Mouse (Mus musculus) olfactory bulb, adult 2 months (tissue): ENCODE measurements at regions not wholly inside any gene's neighbourhood (a gene's known extent, or its start where the extent isn't known, plus 50 kb on each side); places are given as distances from the start of the nearest gene placed in this dataset.

Source experiments
- H3K27ac ChIP-seq: fragments of 200-500 bp; 2 replicates; pipeline ENCODE4 v1.5.1; 2012; ENCODE audit warnings: low read depth, low read length; ENCODE audit not compliant: insufficient read depth
- H3K4me1 ChIP-seq: fragments of 200-500 bp; 2 replicates; pipeline ENCODE4 v1.6.1; 2012; ENCODE audit warnings: low read length; ENCODE audit not compliant: control insufficient read depth, insufficient read depth
- H3K4me3 ChIP-seq: fragments of 200-500 bp; 2 replicates; pipeline ENCODE4 v1.5.1; 2012; ENCODE audit warnings: mild to moderate bottlenecking, low read depth, low read length, moderate library complexity; ENCODE audit not compliant: insufficient read depth
- CTCF ChIP-seq: fragments of 200-500 bp; IDR thresholded peaks from 2 replicates; pipeline ENCODE4 v1.5.1; 2012; ENCODE audit warnings: low read depth, mild to moderate bottlenecking, low read length, moderate library complexity; ENCODE audit not compliant: insufficient read depth
- POLR2A ChIP-seq: fragments of 200-500 bp; IDR thresholded peaks from 2 replicates; pipeline ENCODE4 v1.6.1; 2012; ENCODE audit warnings: mild to moderate bottlenecking, low read depth, low read length, moderate library complexity; ENCODE audit not compliant: insufficient read depth
- WGBS: fragments of 180-500 bp; shearing (Covaris S2); methylation state at CpG from one replicate; pipeline ENCODE4 v1.1.7; 2018; 5-methylcytosine and 5-hydroxymethylcytosine counted together

DNA sequence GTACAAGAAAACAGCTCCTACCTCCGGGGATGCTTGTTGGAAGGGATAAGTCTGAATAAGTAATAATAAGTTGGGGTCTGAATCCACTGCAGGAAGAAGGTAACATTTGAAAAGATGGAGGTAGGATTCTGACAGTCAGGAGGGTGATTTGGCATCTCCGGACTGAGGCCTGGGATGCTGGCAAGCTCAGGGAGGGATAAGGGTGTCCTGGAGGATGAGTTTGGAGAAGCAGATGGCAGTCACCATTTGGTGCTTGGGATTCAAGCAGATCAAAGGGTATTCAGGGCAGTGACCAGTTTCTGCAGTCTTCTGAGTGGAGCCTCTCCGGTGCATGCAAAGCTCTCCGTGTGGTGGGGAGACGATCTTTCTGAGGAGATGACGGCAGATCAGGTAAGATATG, 62.9 kb upstream of the Gm2310 start:
- 94% methylated on average over 6 of the region's 6 CpGs for WGBS
- H3K4me3 ChIP-seq, result no peak overlapping the region
- no peak for TF ChIP-seq POLR2A
- TF ChIP-seq CTCF, result no peak
- no peaks in the 10 kb centered on the region for H3K4me1 ChIP-seq
- H3K27ac ChIP-seq, result no peak overlapping the region

GRCm38 (mm10) chr15:8581146-8581913, 61.6 kb upstream of the Gm2310 start:
- Histone ChIP-seq H3K4me1 (no peaks in the 10 kb centered on the region), H3K4me3 (no peak overlapping the region), H3K27ac (no peak overlapping the region)
- TF ChIP-seq CTCF (no peak), POLR2A (no peak)
- WGBS, result 82% methylated on average over 8 of the region's 8 CpGs

- H3K4me1 ChIP-seq, result no peaks in the 10 kb centered on the region
- TF ChIP-seq CTCF, result no peak
- no peak for TF ChIP-seq POLR2A
- no peak overlapping the region for H3K27ac ChIP-seq
- H3K4me3 ChIP-seq, result no peak overlapping the region
These were observed 60.3 kb upstream of the Gm2310 start for GRCm38 (mm10) chr15:8580077-8580476.

- WGBS, result 24% methylated on average over 3 of the region's 3 CpGs
- Histone ChIP-seq H3K4me1 (no peaks in the 10 kb centered on the region), H3K4me3 (no peak overlapping the region), H3K27ac (no peak overlapping the region)
- TF ChIP-seq POLR2A (no peak), CTCF (no peak)
These were observed 57.7 kb upstream of the Gm2310 start for GRCm38 (mm10) chr15:8577480-8577881.

- no peak overlapping the region for H3K4me3 ChIP-seq
- no peaks in the 10 kb centered on the region for H3K4me1 ChIP-seq
- 54% methylated on average over 5 of the region's 5 CpGs for WGBS
- TF ChIP-seq CTCF (no peak), POLR2A (no peak)
- H3K27ac ChIP-seq, result no peak overlapping the region
These were observed 57.2 kb upstream of the Gm2310 start for GRCm38 (mm10) chr15:8576975-8577374.

DNA sequence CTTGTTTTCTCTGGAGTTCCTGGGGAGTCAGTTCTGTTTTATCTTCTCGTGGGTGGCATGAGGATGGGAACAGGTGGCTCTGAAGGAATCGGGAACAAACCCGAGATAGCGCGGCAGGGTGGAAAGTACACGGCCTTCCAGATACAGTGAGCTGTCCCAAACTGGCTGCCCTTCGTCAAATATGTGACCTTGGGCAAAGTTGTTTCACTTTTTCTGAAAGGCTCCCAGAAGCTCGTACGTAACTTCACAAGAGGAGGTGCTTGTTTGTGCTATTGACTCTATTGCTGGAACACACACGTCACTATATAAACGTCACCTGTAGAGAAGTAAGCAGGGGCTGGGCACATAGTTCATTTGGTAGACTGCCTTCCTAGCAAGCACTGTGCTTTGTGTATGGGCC, 49.9 kb upstream of the Gm2310 start:
- H3K4me1 ChIP-seq, result peaks cover 3% of the 10 kb centered on the region; the same call in 1 of the 2 replicates

More for the DNA sequence above, 49.9 kb upstream of the Gm2310 start:
- H3K4me3 ChIP-seq, result peak overlapping the region; percentile 41
- H3K27ac ChIP-seq, result no peak overlapping the region
- TF ChIP-seq POLR2A (no peak), CTCF (no peak)
- WGBS, result 2% methylated on average over 11 of the region's 11 CpGs
